Mouse (Mus musculus): ENCODE data around the gene Fpr2. TPM values are rescaled to one million over a fixed set of nuclear protein-coding genes. Genes with fewer than 3 reads are reported as not detected.
"Not testable (repeated sequence)": the region's sequence is repeated elsewhere in the genome, so short reads cannot be mapped to it uniquely, and the experiment has no call there.

Gene Fpr2
- polyA plus RNA-seq (2012; rRNA removed): 0.76 and 0.80 TPM in 2 replicates

DNA sequence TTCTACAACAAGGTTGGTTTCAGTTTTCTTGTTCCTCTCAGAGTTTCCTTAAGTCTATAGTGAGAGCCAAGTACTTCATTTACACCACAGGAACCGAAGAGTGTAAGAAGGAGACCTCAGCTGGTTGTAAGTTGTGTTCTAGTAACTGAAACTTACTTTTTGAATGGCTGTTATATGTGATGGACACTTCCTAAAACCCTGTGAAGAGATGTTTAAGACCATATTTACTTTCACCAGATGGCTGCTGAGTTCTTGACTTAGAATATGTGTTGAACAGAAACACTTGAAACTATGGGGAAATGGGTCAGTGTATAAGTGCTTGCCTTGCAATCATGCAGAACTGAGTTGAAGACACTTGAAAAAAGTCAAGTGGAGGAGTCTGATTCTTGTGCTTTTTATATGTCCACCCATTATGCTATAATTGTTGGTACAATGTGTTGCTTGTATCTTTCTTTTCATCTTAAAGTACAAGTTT is at the start of gene Fpr2, which contains the start of gene Fpr3:
Gene Fpr2, plus strand, starts transcription at position 51 of the 475 bp plus-strand sequence.
Gene Fpr3, plus strand, starts transcription at position 79 of the 475 bp plus-strand sequence.
- 42% methylated on average over 1 of the region's 1 CpGs for WGBS
- DNase-seq (ENCODE audit: low read depth, low spot score): no peak

DNA sequence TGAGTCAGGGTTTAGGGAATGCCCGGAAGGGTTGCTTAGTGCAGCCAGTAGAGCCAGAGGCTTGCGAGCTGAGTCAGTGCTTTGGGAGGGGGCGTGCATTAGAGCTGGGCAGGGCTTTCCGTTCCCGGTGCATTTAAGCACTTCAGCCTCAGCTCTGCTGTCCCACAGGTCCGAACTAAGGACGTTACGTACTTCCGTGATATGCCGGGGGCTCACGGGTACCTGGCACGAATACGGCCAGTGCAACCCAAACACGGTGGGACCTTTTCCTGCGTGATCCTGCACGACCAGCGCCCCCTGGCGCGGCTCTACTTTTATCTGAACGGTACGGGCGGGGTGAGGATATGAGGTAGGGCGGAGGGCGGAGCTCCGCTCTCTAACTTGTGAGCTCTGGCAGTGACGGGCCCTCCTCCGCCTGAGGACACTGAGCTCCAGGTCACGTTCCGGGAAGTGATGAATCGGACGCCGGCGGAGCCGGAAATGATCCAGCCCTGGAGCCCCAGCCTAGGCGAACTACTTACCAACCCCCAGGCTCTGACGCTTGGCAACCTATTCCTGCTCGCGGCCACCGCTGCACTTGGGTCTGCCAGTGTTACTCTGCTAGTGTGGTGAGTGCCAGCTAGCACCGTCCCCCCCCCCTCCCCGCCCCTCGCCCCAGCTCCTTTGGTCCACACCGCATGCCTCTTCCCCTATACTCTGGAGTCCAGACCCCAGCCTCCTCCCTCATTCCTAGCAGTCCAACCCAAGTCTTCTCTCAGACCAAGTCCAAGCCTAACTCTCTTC is 49.5 kb upstream of the Fpr2 start:
- DNase-seq (ENCODE audit: low read depth, low spot score): peak; percentile 84
- under 1% methylated on average over 43 of the region's 43 CpGs for WGBS

DNA sequence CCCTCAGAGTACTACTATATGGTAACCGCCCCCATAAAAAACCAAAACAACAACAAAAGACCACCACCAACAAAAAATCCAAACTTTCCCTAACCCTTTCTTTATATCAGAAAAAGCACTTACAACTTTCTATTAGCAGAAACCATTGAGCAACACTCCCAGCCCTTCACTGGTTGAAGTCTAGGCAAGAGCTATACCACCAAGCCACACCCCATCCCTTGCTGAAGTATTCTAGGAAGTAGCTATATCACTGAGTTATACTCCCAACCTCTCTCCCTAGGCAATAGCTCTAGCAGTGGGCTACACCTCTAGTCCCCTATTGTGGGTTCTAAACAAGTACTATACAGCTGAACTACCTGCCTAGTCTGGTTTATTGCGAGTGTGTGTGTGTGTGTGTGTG is 48.3 kb upstream of the Fpr2 start:
- 93% methylated on average over 2 of the region's 2 CpGs for WGBS
- DNase-seq (ENCODE audit: low read depth, low spot score): no peak

DNA sequence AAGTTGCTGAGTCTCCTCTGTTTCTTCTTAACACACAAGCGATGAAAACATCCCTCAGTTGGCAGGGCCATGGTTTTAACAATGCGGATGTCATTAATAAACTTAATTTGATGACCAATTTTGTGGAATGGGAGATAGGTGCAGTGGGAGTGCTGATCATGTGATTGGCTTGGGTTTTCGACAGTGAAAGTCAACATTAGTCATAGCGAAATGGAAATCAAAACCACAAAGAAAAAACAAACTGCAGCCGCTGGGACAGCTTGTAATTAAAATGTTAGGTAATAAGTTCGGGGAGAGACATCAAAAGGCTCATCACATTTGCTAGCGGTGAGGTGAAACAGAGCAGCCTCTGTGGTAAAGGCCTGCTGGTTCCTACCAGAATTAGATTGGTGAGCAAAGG is 46.8 kb upstream of the Fpr2 start:
- DNase-seq (ENCODE audit: low read depth, low spot score): no peak
- 88% methylated on average over 7 of the region's 7 CpGs for WGBS

DNA sequence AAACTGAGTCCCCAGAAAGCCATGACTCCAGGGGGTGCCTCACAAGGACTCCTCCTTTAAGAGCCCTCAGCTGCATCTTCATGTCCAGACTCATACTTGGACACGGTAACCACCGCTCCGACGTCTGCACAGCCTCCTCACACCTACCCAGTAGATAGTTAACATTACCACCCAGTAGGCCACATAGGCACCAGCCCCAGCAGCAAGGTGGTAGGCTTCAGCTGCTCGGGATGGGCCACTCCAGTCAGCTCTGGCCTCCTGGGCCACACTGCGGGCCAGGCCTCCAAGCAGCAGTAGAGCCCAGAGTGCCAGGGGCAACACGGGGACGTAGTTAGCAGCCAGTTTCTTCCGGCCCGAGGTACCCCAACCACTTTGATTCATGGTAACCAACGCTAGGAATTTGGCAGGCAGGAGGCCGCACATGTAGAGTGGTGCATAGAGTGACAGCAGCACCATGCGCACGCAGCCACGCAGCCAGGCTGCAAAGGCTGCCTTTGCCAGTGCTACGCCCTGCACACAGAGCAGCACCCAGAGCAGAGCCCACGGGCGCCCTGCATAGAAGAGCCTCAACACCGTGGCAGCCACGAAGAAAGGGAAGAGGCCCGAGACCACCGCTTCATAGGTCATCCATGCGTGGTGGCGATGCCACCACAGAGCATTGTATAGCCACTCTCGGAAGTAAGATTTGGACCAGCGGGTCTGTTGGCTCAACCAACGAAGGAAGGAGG is 43.9 kb upstream of the Fpr2 start:
- DNase-seq (ENCODE audit: low read depth, low spot score): no peak
- 73% methylated on average over 27 of the region's 27 CpGs for WGBS

DNA sequence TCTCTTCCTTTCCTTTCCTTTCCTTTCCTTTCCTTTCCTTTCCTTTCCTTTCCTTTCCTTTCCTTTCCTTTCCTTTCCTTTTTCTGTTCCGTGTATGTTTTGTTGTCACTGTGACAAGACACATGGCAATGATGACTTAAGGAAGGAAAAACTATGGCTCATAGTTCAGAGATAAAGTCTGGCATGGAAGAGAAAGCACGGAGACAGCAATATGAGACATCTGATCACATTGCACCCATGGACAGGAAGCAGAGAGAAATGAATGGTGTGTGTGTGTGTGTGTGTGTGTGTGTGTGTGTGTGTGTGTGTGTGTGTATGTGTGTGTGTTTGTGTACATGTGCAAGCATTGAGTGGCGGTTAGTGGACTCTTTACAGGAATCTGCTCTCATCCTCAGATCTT is 43.0 kb upstream of the Fpr2 start:
- WGBS: 64% methylated on average over 3 of the region's 3 CpGs
- DNase-seq (ENCODE audit: low read depth, low spot score): not testable (repeated sequence)

DNA sequence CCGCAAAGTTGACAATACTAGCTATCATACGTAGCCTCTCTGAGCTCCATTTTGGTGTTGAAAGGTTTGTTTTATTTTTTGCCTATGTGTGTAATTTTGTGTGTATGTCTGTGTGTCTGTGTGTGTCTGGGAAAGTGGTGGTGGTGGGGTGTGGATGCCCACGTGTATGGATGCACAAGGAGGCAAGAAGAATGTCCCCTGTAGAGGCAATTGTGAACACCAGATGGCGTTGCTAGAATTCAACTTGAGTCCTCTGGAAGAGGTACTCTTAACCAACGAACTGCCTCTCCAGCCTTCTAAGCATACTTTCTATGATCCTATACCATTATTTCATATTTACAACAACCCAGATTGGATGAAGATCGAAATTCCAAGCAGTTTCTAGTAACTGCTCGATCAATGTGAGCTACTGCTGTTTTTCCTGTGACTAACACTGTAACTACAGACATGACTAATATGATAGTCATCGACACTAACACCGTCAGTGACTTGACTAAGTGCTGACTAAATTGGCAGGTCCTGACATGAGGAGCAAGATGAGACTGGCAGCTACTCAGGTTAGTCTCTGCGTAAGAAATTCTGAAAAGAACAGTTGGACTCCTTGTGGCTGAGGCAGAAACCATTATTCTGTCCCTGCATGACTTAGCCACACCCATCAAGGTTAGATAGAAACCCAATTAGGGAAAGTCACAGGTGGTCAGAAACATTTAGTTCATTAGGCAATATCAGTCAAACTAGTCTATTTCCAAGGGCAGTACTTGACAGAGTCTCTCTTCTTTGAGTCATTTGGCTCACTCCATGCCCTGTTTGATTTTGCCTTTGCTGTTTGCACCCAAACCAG is 42.2 kb upstream of the Fpr2 start:
- DNase-seq (ENCODE audit: low read depth, low spot score): no peak
- 68% methylated on average over 10 of the region's 10 CpGs for WGBS

DNA sequence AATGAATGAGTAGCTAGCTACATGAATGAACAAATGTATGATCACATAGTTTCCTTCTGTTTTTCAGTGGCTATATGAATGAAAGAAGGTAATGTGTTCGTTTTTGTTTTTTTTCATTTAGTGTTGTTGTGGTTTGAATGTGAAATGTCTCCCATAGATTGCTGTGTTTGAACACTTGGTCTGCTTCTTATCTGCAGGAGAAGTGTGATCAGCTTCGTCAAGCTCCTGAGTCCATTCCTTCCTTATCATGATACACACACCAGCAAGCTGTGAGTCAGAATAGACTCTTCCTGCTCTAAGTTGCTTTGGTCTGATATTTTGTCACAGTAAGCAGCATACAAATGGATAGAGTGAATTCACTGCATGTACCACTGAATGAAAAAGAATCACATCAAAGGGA is 38.6 kb upstream of the Fpr2 start:
- DNase-seq (ENCODE audit: low read depth, low spot score): no peak
- 67% methylated on average over 2 of the region's 2 CpGs for WGBS

DNA sequence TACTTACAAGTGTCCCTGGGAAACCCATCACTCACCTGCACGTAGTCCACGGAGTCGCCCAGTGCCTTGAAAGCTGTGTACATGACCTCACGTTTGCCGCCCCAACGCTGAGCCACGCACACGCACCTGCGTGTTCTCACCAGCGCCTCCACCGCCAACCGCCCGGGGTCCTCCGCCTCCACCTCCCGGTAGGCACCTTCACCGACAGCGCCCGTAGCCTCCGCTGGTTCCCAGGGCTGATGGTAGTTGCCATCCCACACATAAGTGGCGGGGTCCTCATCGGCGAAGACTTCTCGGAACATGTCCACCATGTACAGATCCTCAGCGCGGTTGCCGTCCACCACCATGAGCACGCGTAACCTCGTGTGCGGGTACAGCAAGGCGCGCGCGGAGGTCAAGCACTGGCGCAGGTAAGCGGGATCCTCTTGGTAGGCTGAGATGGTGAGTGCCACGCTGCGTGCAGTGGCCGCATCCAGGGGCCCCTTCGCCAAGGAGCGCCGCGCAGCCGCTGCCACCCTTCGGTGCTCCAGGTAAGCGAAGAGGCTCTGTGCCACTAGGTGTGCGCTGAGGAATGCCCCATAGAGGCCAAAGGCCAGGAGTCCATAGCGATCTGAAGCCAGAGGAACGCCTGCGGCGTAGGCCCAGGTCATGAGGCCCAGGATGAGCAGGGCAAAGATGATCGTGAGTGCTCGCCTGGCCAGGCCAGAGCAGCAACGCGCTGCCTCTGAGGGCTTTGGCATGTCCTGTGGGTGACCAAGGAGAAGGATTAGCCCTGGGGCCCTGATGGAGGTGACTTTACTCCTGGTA is 37.5 kb upstream of the Fpr2 start:
- 29% methylated on average over 55 of the region's 55 CpGs for WGBS
- DNase-seq (ENCODE audit: low read depth, low spot score): no peak

DNA sequence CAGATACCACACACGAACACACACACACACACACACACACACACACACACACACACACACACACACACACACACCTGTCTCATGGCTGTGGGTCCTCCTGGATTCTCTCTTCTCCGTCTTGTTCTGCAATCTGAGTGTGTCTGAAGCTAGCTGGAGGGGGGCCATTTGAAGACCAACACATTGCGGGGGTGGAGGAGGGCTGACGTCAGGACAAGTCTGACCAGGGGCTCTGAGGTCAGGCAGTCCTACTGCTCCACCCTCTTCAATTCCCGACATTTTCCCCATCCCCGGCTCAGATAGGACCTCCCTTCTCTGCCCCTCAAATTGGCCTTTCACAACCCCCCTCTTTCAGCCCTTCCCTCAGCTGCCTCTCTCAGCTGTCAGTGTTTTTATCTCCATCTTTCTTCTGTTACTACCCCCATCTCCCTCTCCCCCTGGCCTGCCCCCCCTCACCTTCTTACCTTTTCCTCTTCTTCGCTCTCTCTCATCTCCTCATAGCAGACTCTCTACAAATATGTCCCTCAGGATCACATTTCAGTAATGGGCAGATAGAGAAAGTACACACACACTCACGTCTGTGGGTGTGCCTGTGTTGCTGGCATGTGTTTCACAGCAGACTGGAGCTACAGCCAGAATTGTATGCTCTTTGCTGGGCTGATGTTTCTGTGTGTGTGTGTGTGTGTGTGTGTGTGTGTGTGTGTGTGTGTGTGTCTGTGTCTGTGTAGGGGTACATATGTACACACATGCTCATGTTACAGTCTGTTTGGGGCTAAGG is 32.4 kb upstream of the Fpr2 start, which contains the start of gene Has1:
Gene Has1, minus strand, starts transcription at position 142 of the 775 bp plus-strand sequence.
- no peak for DNase-seq (ENCODE audit: low read depth, low spot score)
- 33% methylated on average over 8 of the region's 8 CpGs for WGBS

DNA sequence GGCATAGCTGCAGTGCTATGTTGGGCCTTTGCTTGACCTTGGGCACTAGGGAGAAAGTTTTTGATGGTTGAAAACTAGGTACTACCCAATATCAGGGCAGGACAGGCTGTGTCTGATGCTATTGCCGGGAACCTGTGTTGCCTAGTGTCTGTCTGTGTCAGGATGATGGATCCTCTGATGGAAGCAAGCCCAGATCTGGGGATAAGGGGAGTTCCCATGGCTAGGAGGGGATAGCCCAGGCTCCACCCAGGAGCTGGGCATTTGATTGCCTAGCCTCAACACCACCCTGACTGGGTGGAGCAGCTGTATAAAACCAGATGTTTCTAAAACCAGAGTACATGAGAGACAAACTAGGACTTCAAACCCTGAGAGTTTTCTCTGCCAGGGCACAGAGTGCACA is 31.0 kb upstream of the Fpr2 start:
- WGBS: 63% methylated on average over 1 of the region's 1 CpGs

DNA sequence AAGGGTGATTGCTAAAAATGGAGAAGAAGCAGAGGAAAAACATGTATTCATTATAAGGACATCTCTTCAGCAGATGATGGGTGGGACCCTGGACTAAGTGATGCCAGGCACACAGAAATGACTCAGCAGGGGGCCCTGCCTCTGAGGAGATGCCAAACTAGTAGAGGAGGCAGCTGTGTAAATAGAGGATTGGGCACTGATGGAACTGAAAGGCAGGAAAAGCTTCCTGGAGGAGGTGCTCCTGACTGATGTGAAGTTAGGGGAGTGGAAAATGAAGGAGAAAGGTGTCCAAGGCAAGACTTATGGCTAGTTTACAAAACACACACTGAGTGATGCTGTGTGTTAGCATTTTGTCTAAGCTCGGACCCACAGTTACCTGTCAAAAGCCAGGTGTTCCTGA is 30.2 kb upstream of the Fpr2 start:
- DNase-seq (ENCODE audit: low read depth, low spot score): no peak
- WGBS: 56% methylated on average over 1 of the region's 1 CpGs

More for the DNA sequence above, 31.0 kb upstream of the Fpr2 start:
- DNase-seq (ENCODE audit: low read depth, low spot score): no peak

DNA sequence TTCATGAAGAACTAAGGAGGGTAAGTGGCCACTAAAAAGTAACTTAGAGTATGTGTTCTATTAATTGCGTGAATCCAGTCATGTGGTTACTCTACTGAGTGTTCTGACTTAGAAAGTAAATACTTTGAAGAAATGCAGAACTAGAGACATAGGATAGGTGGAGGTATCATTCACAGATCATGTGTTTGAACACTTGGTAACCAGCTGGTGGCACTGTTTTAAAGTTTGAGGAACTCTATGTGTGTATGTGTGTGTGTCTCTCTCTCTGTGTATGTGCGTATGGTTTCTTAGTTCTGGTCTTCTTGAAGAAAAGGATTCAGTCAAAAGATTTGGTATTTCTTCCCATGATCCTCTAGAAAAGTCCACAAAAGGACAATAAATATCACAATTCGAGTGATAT is 27.5 kb upstream of the Fpr2 start:
- DNase-seq (ENCODE audit: low read depth, low spot score): no peak

DNA sequence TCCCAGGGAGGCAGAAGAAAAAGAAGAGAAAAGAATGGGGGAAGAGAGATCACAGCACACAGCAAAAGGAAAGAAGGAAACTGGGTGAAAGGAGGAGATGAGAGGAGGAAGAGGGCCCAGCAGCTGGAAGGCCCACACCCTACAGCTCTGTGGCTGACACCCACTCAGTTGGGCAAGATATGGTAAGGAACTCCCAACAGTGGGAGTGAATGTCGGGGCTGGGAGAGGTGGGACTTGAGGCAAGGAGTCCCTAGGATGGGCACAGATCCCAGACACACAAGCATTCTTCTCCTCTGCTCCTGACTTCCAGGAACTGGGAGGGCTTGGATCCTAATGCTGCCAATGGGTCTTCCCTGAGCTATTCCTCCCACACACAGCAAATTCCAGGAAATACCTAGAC is 25.3 kb upstream of the Fpr2 start:
- DNase-seq (ENCODE audit: low read depth, low spot score): no peak
- WGBS: 27% methylated on average over 1 of the region's 1 CpGs

More for the DNA sequence above, 27.5 kb upstream of the Fpr2 start:
- WGBS: 72% methylated on average over 3 of the region's 3 CpGs

DNA sequence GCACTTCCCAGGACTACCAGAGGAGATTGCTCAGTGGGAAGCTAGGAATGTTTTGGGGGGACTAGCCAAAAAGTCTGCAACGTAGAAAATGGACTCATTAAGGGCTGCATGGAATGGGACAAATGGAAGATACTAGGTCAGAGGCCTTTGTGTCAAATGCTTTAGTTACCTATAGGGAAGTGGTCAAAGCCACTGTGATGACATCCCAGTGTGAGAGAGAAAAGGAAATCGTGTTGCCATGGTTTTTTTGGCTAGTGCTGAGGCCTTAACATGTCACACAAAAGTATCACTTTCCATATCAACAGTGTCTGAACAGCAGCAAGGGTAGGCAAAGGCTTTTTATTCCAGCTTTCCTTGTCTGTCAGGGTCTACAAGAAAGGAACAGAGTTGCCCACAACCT is 22.5 kb upstream of the Fpr2 start:
- no peak for DNase-seq (ENCODE audit: low read depth, low spot score)
- 40% methylated on average over 2 of the region's 2 CpGs for WGBS

DNA sequence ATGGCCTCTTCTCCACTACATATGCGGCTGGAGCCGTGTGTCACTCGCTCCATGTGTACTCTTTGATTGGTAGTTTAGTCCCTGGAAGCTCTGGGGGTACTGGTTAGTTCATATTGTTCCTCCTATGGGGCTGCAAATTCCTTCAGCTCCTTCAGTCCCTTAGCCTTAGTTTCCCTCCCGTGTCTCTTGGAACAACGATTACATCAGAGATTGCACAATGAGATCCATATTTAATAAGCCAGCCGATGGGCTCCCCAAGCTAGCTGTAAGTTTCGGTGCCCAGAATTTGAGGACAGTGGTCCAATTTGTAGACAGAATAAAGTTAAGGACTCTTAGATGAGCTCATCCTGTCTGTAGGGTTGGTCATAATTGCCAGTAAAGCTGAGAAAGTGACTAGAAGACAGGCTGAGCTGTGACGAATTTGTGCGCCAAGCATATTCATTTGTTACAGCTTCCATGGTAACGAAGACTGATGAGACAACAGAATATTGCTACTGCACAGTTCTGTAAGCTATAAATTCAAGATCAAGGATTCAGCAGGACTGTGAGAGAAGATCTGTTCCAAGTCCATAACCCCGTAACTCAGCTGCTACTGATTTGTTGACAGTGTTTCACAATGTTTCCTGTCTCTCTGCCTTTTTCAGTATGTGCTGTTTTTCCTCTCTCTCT is 20.7 kb upstream of the Fpr2 start:
- WGBS: 70% methylated on average over 11 of the region's 11 CpGs
- DNase-seq (ENCODE audit: low read depth, low spot score): no peak

DNA sequence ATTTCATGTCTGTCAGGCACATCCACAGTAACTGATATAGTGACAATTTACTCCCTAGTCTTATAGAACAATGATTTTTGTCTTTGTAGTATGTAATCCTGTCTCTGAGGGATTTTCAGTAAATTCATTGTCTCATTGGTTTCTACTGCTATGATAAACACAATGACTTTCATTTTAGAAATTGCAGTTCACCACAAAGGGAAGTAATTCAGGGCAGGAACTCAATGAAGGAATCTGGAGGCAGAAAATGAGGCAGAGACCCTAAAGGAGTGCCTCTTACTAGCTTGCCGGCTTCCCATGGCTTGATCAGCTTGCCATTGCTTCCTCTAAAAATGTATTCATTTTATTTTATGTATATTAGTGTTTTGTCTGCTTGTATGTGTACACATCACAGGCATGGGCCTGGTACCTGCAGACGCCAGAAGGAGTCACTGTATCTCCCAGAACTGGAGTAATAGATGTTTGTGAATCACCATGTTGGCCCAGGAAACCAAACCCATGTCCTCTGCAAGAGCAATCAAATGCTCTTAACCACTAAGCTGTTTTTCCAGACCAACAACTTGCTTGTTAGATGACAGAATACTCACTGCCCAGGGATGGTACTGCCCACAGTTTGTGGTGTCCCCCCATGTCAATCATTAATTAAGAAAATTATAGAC is 16.6 kb upstream of the Fpr2 start:
- 71% methylated on average over 2 of the region's 2 CpGs for WGBS
- DNase-seq (ENCODE audit: low read depth, low spot score): no peak

Measured in large intestine, adult 2 months (tissue).